Mouse (Mus musculus) stomach, embryonic 15.5 days (tissue): ENCODE measurements at regions not wholly inside any gene's neighbourhood (a gene's known extent, or its start where the extent isn't known, plus 50 kb on each side); places are given as distances from the start of the nearest gene placed in this dataset.

Experiments
- ATAC-seq: fragments of 200-750 bp; cut with Nextera tagmentation; 2 replicates; pipeline ENCODE4 v1.8.0; 2017; ENCODE audit warnings: low read depth, moderate number of reproducible peaks, moderate TSS enrichment; ENCODE audit not compliant: insufficient read depth, low FRiP score
- H3K27ac ChIP-seq: fragments of 300-500 bp; sonication (generic); 2 replicates; pipeline ENCODE4 v1.5.1; 2015; ENCODE audit warnings: mild to moderate bottlenecking, inconsistent platforms
- H3K27me3 ChIP-seq: fragments of 300-500 bp; sonication (generic); replicated peaks from 2 replicates; pipeline ENCODE4 v1.6.1; 2015; ENCODE audit warnings: inconsistent platforms
- H3K36me3 ChIP-seq: fragments of 300-500 bp; sonication (generic); 2 replicates; pipeline ENCODE4 v1.6.1; 2015; ENCODE audit warnings: inconsistent platforms
- H3K4me1 ChIP-seq: fragments of 300-500 bp; sonication (generic); 2 replicates; pipeline ENCODE4 v1.6.1; 2015; ENCODE audit warnings: inconsistent platforms
- H3K4me2 ChIP-seq: fragments of 300-500 bp; sonication (generic); 2 replicates; pipeline ENCODE4 v1.6.1; 2015; ENCODE audit warnings: mild to moderate bottlenecking, inconsistent platforms
- H3K4me3 ChIP-seq: fragments of 300-500 bp; sonication (generic); replicated peaks from 2 replicates; pipeline ENCODE4 v1.5.1; 2015; ENCODE audit warnings: inconsistent platforms
- H3K9ac ChIP-seq: fragments of 300-500 bp; sonication (generic); 2 replicates; pipeline ENCODE4 v1.6.1; 2015; ENCODE audit warnings: inconsistent platforms
- H3K9me3 ChIP-seq: fragments of 300-500 bp; sonication (generic); 2 replicates; pipeline ENCODE4 v1.6.1; 2016; ENCODE audit warnings: inconsistent platforms
- WGBS: fragments of 180-500 bp; shearing (Covaris S2); methylation state at CpG from one replicate; pipeline ENCODE4 v1.1.7; 2015; 5-methylcytosine and 5-hydroxymethylcytosine counted together

GRCm38 (mm10) chr8:8499921-8500320, 161.1 kb downstream of the Efnb2 start:
- Histone ChIP-seq H3K4me2 (no peak overlapping the region), H3K9me3 (no peaks in the 10 kb centered on the region), H3K27me3 (no peaks in the 10 kb centered on the region), H3K4me3 (no peak overlapping the region), H3K4me1 (no peaks in the 10 kb centered on the region), H3K27ac (no peak overlapping the region), H3K9ac (no peak overlapping the region), H3K36me3 (no peaks in the 10 kb centered on the region)
- 91% methylated on average over 9 of the region's 9 CpGs for WGBS
- no peak for ATAC-seq

- Histone ChIP-seq H3K4me3 (no peak overlapping the region), H3K9me3 (no peaks in the 10 kb centered on the region), H3K9ac (no peak overlapping the region), H3K36me3 (no peaks in the 10 kb centered on the region), H3K4me1 (no peaks in the 10 kb centered on the region), H3K27ac (no peak overlapping the region), H3K4me2 (no peak overlapping the region), H3K27me3 (no peaks in the 10 kb centered on the region)
- WGBS = 54% methylated on average over 5 of the region's 5 CpGs
- no peak for ATAC-seq
These were observed 162.3 kb downstream of the Efnb2 start for GRCm38 (mm10) chr8:8498753-8499152.

DNA sequence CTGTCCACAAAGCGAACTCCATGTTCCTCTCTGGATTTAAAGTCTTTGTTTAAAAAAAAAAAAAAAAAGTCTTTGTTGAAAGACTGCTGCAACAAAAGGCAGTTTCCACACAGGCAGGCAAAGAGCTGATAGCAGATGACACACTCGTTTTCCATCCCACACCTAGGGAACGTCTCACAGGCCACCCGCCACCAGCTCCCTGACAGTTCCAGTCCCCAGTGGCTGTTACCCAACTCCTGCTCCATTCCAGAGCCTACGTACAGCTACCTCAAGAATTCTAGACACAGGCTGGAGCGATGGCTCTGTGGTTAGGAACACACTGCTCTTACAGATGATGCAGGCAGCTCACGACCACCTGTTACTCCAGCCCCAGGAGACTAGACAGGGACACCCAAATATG, 165.6 kb downstream of the Efnb2 start:
- Histone ChIP-seq H3K27me3 (no peaks in the 10 kb centered on the region), H3K4me2 (no peak overlapping the region), H3K4me3 (no peak overlapping the region), H3K27ac (no peak overlapping the region), H3K4me1 (no peaks in the 10 kb centered on the region), H3K9me3 (no peaks in the 10 kb centered on the region), H3K36me3 (no peaks in the 10 kb centered on the region), H3K9ac (no peak overlapping the region)
- no peak for ATAC-seq
- 75% methylated on average over 7 of the region's 7 CpGs for WGBS

DNA sequence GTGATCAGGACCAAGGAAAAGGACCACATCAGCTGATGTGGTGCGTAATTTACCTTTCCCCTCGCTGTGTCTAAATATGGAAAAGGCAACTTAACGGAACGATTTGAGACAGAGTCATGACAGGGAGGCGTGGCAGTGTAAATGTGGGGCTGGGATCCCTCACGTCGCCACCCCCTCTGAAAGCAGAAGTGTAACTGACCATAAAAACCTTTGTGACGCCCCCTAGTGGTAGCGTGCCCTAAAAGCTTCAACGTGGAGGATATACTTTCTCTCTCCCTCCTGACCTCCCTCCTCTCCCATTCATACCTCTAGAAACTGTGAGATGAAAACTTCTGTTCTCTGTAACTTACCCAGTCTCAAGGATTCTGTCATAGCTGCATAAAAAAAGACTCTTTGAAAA, 166.8 kb downstream of the Efnb2 start:
- no peak overlapping the region for H3K4me3 ChIP-seq
- peaks cover 1% of the 10 kb centered on the region for H3K4me1 ChIP-seq
- no peak overlapping the region for H3K9ac ChIP-seq
- H3K27me3 ChIP-seq = no peaks in the 10 kb centered on the region
- H3K4me2 ChIP-seq = no peak overlapping the region
- 86% methylated on average over 10 of the region's 10 CpGs for WGBS
- no peaks in the 10 kb centered on the region for H3K9me3 ChIP-seq
- no peak overlapping the region for H3K27ac ChIP-seq
- no peaks in the 10 kb centered on the region for H3K36me3 ChIP-seq
- no peak for ATAC-seq

GRCm38 (mm10) chr8:8491908-8492307, 169.1 kb downstream of the Efnb2 start:
- Histone ChIP-seq H3K27ac (no peak overlapping the region), H3K4me3 (no peak overlapping the region), H3K4me1 (peaks cover 10% of the 10 kb centered on the region), H3K9me3 (no peaks in the 10 kb centered on the region), H3K4me2 (no peak overlapping the region), H3K9ac (no peak overlapping the region), H3K36me3 (no peaks in the 10 kb centered on the region), H3K27me3 (no peaks in the 10 kb centered on the region)
- ATAC-seq = no peak
- 82% methylated on average over 2 of the region's 2 CpGs for WGBS

DNA sequence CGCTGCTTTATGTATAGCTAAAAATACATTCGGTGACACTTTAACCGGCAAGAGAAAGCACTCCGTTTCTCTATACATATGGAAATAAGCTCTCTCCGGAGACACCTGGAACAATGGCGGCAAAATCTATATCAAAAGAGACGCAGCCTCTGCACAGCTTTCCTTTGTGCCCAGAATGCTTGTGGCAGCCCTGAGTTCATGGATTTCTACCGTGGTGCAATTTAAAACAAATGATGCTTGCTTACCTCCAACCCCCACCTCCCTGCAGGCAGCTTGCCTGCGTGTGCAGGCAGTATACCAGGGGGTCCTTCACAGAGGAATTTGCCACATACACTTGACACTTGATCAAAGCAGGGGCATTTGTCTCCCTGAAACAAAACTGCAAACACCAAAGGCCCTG, 171.3 kb downstream of the Efnb2 start:
- Histone ChIP-seq H3K27ac (no peak overlapping the region), H3K4me3 (no peak overlapping the region), H3K4me2 (no peak overlapping the region), H3K4me1 (peaks cover 10% of the 10 kb centered on the region), H3K36me3 (no peaks in the 10 kb centered on the region), H3K27me3 (no peaks in the 10 kb centered on the region), H3K9me3 (no peaks in the 10 kb centered on the region), H3K9ac (no peak overlapping the region)
- ATAC-seq = no peak
- WGBS = 30% methylated on average over 9 of the region's 9 CpGs

DNA sequence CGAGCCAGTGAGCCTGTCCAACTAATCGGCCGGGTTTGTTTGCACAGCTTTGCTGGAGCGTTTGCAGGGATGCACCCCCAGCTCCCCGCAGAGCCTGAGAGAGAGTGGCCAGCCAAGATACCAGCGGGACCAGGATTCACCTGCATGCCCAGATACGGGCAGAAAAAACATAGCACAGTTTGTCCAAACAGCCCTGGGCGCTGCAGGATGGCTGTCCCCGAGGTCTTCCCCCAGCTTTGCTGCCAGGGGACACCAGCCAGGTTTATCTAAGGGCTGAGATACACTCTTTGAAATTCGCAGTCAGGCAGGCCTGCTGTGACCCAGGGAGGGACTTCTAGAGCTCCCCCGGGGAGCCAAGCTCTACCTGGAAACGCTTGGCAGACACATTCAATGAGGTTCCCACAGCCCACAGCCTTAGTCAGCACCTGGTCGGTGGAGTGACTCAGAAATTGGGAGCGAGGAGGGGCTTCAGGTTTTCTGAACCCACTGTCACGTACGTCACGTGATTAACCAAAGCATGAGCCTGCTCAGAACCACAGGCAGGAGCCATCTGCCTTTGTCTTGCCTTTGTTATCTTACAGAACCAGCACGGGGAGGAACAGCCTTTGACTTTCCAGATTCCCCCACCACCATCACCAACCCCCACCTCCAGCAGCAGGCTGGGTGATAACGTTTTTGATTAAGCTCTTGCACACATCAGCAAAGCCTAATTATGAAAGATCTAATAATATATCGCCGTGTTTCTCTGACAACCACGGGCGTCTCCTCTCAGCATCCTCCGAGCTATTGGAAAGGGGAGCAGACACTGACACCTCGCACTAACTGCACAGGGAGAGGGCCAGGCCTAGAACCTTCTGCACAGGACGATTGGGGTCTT, 172.1 kb downstream of the Efnb2 start:
- 27% methylated on average over 26 of the region's 26 CpGs for WGBS
- peak overlapping the region; percentile 41 for H3K4me2 ChIP-seq
- peak; percentile 65; the same call in 1 of the 2 replicates for ATAC-seq
- no peaks in the 10 kb centered on the region for H3K36me3 ChIP-seq
- H3K4me1 ChIP-seq = peaks cover 10% of the 10 kb centered on the region
- H3K4me3 ChIP-seq = 0 out of 2 replicates have a peak overlapping the region, but pooled peaks have one; percentile 3
- no peak overlapping the region for H3K27ac ChIP-seq
- no peak overlapping the region for H3K9ac ChIP-seq
- no peaks in the 10 kb centered on the region for H3K9me3 ChIP-seq
- no peaks in the 10 kb centered on the region for H3K27me3 ChIP-seq

DNA sequence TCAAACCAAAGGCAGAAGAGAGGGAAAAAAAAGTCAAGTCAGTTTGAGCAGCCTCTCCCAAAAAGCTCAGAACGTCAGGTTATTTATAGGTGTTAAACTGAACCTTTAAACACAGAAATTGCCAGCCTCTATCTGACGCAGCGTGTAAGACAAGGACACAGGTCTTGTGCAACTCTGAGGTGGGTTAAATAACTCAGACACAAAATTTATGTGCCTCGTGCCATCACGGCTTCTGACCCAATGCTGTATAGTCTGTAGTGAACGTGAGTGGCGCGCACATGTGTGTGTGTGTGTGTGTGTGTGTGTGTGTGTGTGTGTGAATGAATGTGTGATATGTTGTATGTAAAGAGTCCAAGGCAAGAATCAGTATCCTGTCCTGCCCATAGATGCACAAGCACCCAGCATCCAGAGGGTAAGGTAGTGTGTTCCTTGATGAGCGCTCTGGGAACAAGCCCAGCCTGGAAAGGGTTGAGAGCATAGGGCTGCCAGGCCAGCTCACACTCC, 172.8 kb downstream of the Efnb2 start:
- Histone ChIP-seq H3K27ac (no peak overlapping the region), H3K27me3 (no peaks in the 10 kb centered on the region), H3K4me2 (peak overlapping the region; percentile 41; the same call in 1 of the 2 replicates), H3K9me3 (no peaks in the 10 kb centered on the region), H3K36me3 (no peaks in the 10 kb centered on the region), H3K4me3 (0 out of 2 replicates have a peak overlapping the region, but pooled peaks have one; percentile 3), H3K4me1 (peaks cover 12% of the 10 kb centered on the region), H3K9ac (no peak overlapping the region)
- WGBS = 49% methylated on average over 9 of the region's 9 CpGs
- peak; percentile 7; the same call in 1 of the 2 replicates for ATAC-seq

- Histone ChIP-seq H3K27ac (no peak overlapping the region), H3K27me3 (no peaks in the 10 kb centered on the region), H3K4me1 (peaks cover 14% of the 10 kb centered on the region), H3K9me3 (no peaks in the 10 kb centered on the region), H3K36me3 (no peaks in the 10 kb centered on the region), H3K4me3 (no peak overlapping the region), H3K9ac (no peak overlapping the region), H3K4me2 (no peak overlapping the region)
- 33% methylated on average over 5 of the region's 5 CpGs for WGBS
- ATAC-seq = peak; percentile 80
These were observed 173.3 kb downstream of the Efnb2 start for GRCm38 (mm10) chr8:8487706-8488105.

DNA sequence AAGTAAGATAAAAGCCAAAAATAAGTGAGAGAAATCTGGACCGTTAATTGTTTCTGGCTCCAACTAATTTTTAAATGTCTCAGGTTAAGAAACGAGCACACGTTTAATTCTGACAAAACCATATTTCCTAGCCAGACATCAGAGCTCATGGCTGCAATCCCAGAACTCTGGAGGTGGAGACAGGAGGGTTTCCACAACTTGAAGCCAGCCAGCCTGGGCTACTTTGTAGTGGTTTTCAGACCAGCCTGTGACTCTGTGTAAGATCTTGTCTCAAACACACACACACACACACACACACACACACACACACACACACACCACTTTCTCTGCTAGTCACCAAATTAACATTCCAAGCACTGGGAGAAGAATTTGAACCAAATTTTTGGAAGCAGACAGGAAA, 174.2 kb downstream of the Efnb2 start:
- no peaks in the 10 kb centered on the region for H3K27me3 ChIP-seq
- no peaks in the 10 kb centered on the region for H3K36me3 ChIP-seq
- no peak overlapping the region for H3K9ac ChIP-seq
- no peak for ATAC-seq
- peaks cover 14% of the 10 kb centered on the region for H3K4me1 ChIP-seq
- 74% methylated on average over 3 of the region's 3 CpGs for WGBS
- H3K9me3 ChIP-seq = no peaks in the 10 kb centered on the region
- no peak overlapping the region for H3K4me3 ChIP-seq
- no peak overlapping the region for H3K27ac ChIP-seq
- no peak overlapping the region for H3K4me2 ChIP-seq

DNA sequence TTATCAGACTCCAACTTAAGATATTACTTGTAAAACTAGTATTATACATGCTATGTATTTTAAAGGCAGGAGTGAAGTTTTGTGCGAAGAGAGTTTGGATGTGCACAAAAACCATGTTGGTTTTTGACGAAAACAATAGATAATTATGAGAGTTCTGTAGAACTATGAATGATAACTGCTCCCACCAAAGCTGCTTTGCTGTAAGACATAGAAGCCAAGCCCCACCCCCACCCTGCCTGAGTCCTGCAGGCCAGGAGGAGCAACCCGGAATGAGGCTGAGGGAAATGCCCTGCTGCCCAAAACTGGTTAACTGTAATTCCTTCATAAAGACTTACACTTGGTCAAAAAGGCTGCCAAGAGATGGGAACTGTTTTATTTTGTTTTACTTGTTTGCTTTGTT, 175.8 kb downstream of the Efnb2 start:
- Histone ChIP-seq H3K36me3 (no peaks in the 10 kb centered on the region), H3K9me3 (no peaks in the 10 kb centered on the region), H3K4me1 (peaks cover 14% of the 10 kb centered on the region), H3K27me3 (no peaks in the 10 kb centered on the region), H3K27ac (no peak overlapping the region), H3K4me2 (no peak overlapping the region), H3K9ac (no peak overlapping the region), H3K4me3 (no peak overlapping the region)
- 64% methylated on average over 3 of the region's 3 CpGs for WGBS
- no peak for ATAC-seq

DNA sequence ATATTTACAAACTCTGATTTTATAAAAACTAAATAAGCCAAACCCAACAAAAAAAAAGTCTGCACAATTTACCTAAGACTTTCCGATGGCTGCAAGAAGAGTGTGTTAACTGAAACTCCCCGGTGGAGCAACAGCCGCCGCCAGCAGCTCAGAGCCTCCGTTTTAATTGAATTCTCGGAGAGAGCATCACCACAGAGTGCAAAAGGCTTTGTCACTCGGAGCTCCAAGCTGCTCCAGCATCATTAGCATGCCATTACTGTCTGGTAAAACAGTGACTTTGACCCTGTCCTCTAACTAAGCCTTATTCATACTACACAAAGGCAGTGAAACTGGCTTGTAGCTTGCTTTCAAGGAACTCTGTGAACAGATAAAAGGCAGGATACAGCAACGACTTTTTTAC, 176.5 kb downstream of the Efnb2 start:
- Histone ChIP-seq H3K4me1 (peaks cover 14% of the 10 kb centered on the region), H3K27ac (no peak overlapping the region), H3K27me3 (no peaks in the 10 kb centered on the region), H3K36me3 (no peaks in the 10 kb centered on the region), H3K4me2 (no peak overlapping the region), H3K9ac (no peak overlapping the region), H3K4me3 (no peak overlapping the region), H3K9me3 (no peaks in the 10 kb centered on the region)
- ATAC-seq = no peak
- WGBS = 43% methylated on average over 8 of the region's 8 CpGs
